Mouse (Mus musculus): ENCODE data around the gene Mrpl18.
A peak's percentile ranks its signal among the peaks of the same experiment; 100 is the strongest.

- no peak for TF ChIP-seq CTCF (IDR thresholded peaks at IDR 0.05; ENCODE audit: extremely low read depth, insufficient read depth, low read length)
- peak; percentile 98 for TF ChIP-seq POLR2A (IDR thresholded peaks at IDR 0.05; ENCODE audit: extremely low read depth, insufficient read depth, low read length)
These were observed 44.3 kb upstream of the Mrpl18 start, which contains the start of gene Acat2 for GRCm38 (mm10) chr17:12960331-12960873.
